Mouse (Mus musculus) megakaryocyte progenitor cell, adult 5-6 weeks (primary cell): ENCODE data around the gene Hnrnpc. TPM values are rescaled to one million over a fixed set of nuclear protein-coding genes. Genes with fewer than 3 reads are reported as not detected.

Experiments
- ATAC-seq: replicated peaks from 2 replicates; pipeline ENCODE4 v1.8.0; 2016; ENCODE audit warnings: mild to moderate bottlenecking, moderate TSS enrichment, inconsistent platforms; ENCODE audit not compliant: poor library complexity
- total RNA-seq, 2 experiments: library from RNA; stranded (forward) in 1 of 2; stranded (reverse) in 1 of 2; fragments of 157-497, 149-512 nt in 1 of 2; fragments of 200-1000 nt in 1 of 2; gene quantifications; 2 replicates each; pipeline versions ENCODE4 v1.2.3 to v1.2.4; 2015 to 2017

Hnrnpc gene
- 353 and 414 TPM in 2 replicates for total RNA-seq (2015)
- 560 and 665 TPM in 2 replicates for total RNA-seq (2017)

DNA sequence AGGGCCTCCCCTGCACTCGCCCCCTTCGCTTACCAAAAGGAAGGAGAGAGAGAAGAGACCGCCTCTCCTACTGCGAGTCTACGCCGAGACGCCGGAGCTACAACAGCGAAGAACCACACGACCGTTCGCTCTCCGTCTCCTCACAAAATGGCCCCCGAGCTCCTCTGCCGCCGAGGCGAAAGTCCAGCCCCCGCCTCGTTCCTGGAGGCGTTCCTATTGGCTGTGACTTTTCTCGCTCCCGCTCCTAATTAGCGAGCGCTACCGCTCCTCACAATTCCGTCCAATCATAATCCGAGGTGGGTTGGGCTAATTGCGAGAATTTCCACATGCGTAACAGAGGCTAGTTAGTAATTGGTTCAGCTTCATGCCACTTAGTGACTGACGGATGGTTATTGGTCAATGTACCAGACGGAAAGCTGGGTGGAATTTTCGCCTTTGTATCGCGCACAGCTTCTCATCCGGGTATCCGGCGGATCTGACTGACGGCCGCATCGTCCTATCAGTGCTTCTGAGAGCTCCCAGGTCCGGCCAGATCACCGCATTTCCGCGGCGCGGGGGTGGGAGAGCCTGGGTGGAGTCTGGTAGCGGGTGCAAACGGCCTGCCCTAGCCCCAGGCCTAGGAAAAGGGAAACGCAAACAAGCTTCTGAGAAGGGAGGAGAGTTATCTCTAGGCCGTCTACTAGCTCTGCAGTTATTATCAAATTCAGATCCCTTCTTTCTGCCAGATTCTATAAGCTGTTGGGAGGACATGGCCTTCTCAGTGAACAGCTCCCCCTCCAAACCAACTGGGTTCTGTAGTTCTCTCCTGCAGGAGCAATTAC lies at the start of gene Hnrnpc:
Gene Hnrnpc (minus strand): TSS at position 173 of the 821 bp plus-strand sequence.
- peak; percentile 86 for ATAC-seq

DNA sequence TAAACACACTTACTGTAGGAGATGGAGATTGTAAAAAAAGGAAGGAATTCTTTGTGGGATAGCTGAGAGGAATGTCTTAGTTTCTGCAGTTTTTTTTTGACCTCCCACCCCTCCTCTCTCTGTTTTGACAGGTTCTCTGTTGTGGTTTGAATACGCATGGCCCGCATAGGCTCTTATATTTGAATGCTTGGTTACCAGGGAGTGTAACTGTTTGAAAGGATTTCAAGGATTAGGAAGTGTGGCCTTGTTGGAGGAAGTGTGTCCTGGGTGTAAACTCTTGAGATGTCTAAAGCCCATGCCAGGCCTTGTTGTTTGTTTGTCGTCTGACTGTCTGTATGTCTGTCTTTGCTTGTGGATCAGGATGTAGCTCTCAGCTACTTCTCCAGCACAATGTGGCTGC lies 48.8 kb upstream of the Hnrnpc start:
- no peak for ATAC-seq

DNA sequence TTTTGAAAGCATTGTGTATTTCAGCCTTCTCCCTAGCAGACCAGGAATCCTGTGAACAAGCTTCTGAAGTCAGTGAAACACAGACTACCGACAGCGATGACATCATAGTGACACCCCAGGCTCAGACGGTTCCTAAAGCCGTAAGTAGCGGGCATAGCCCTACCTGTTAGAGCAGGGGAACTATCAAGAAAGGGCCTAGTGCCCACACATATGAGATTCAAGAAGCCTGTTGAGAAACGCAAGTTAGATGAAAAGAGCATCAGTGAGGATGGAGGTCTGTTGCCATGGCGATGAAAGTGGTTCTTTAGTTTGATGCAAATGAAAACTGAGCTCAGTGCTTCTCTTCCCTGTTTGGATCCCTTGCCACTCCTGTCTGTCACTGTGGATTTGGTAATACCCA lies 48.4 kb upstream of the Hnrnpc start:
- ATAC-seq: no peak

DNA sequence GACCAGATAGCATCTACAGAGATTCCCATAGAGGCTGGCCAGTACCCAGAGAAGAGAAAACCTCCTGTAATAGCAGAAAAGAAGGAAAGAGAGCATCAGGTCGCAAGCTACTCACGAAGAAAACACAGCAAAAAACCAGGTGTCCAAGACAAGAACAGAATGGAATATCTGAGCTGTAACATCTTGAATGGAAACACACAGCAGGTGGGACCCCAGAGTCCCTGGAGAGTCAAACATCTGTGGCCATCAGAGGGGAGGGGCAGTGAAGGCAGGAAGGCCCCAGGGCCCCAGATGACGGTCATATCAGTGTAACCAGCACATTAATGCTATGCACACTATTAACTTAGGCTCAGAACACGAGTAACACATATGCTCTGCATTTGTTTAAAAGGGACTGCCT lies 46.1 kb upstream of the Hnrnpc start:
- ATAC-seq: no peak

DNA sequence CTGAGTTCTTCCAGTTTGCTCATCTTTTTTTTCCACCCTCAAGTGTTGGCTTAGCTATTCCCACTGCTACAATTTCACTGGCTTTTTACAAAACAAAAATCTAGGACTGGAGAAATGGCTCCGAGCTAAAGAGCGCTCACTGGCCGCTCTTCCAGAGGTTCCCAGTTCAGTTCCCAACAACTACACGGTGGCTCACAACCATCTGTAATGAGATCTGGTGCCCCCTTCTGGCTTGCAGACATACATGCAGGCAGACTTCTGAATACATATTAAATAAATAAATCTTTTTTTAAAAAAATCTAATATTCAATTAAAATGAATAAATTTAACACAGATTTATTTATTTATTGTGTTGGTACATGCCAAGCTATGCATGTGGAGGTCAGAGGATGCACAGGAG lies 42.7 kb upstream of the Hnrnpc start:
- peak; percentile 42; the same call in 1 of the 2 replicates for ATAC-seq

DNA sequence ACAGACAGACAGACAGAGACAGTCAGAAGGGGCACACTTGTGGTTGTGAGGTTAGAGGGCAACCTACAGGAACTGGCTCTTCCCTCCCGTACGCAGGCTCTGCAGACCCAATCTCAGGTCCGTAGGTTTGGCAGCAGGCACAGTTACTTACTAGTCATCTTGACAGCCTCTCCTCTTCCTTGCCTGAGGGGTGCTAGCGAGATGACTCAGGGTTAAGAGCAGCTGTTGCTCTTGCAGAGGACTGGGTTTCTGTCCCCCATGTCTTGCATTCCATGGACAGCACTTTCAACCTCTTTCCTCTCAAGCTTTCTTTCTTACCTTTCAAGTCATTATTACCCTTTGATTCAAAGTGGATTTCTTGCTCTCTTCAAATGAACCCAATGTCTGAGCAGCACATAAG lies 40.3 kb upstream of the Hnrnpc start:
- no peak for ATAC-seq

DNA sequence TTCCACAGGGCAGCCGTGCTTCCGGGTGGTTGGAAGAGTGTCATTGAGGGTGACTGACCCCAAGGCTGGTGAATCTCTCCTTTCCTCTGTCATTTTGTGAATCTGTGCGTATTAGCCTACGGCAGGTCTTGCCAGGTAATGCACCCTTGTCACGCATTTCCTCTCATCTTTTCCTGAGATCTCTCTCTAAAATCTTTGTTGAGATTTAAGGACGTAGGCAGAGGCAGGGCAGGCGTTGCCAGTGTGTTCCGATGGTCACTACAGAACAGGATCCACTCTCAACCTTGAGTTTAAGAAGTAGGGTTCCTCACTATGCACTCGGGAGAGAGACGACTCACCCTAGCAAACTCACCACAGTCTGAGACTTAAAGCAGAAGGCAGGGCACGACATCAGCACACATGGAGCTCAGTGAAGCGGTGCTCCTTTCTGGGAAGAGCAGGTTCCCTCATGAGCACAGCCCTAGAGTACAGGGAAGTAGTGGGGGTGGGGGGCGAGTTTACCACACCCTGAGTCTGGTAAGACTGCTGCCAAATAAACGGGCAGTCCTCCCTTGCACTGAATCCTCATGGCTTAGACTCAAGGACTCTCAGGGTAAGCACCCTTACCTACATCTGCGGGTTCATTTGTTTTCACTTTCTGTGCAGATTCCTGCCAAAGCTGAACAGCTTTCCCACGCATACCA lies 37.8 kb upstream of the Hnrnpc start:
- ATAC-seq: peak; percentile 43

DNA sequence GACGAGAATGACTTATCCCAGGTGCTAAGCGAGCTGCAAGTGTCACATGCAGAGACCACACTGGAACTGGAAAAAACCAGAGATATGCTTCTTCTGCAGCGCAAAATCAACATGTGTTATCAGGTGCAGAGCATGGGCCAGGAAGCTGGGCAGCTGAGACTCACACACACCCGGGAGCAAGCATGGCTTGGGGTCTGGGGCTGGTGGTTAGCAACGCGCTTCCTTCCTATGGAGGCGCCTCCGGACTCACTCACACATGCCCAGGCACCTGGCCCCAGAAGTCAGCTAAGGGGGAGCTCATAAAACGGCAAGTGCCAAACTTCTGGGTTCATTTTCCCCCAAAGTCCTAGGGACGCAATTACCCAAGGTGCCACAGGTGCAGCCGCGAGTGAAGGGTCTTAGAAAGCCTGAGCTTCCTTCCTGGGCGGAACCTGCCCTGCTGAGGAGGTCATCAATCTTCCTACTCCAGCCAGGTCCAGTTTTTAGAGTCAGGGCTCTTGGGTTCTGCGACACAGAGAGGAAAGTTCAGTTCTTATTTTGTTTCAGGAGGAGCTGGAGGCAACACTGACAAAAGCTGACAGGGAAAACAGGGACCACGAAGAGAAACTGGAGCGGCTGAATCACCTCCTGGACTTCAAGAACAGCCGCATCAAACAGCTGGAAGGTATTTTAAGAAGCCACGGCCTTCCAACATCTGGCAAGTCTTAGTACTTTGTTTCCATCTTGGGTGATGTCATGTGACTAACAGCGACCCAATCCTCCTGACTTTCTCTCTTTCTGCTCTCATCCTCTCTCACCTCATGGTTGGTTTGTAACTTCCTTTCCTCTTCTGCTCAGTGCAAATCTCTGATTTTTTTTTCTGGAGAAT lies 37.0 kb upstream of the Hnrnpc start:
- peak; percentile 73 for ATAC-seq

DNA sequence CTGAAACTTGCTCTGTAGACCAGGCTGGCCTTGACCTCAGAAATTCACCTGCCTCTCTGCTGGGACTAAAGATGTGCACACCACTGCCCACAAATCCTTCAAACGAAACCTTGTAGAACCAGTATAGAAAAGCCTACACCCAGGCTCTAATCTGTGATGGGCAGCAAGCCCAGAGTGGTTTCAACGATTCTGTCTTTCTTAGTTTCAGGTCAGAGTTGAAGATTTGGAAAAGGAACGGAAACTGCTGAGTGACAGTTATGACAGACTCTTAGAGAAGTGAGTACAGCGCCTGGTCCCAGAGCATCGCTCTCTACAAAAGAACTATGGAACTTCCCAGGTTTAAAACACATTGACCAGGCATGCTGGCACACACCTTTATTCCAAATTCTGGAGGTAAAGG lies 29.8 kb upstream of the Hnrnpc start:
- peak; percentile 79 for ATAC-seq

DNA sequence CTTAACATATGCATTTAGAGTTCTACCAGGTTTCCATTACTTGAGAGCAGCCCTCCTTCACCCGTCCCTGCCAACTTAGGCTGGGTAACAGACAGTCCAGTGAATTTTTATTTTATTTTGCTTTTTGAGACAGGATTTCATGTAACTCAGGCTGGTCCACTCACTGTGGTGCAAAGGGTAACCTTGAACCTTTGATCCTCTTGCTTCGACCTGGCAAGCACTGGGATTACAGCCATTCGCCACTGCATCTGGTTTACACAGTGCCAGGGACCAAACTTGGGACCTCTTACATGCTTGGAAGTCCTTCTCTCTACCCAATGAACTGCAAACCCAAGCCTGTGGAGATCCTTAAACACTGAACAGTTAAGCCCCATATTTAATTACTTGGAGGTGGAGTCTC lies 20.8 kb upstream of the Hnrnpc start:
- no peak for ATAC-seq

DNA sequence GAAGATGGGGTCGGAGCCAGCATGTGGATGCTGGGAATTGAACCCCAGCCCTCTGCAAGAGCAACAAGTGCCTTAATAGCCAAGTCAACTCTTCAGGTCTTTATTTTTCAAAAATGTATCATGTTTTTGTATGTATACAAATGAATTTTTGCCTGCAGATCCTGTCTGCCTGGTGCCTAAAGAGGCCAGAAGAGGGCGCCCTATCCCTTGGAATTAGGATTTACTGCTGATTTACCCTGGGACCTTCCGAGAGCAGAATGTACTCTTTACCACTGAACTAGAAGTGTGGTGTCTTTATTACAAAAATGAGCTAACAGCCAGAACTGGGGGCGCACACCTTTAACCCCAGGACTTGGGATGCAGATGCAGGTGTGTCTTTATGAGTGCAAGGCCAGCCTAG lies 20.1 kb upstream of the Hnrnpc start:
- ATAC-seq: peak; percentile 79

DNA sequence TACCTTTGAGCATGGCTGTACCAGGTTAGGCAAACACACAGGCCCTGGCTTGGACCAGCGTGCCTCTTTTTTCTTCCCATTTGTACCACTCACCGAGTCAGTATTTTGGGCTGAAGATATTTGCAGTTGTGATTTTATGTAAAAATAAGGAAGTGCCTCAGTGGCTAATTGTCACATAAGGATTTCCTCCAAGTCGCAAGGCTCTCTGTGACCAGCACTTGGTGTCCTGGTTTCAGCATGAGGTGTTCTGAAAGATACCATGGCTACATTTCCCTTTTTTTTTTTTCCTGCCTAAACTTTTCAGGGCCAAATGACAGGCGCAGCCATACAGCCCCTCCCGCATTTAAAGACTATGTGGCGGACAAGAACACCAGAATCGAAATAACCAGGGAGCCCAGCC lies 16.3 kb upstream of the Hnrnpc start:
- ATAC-seq: peak; percentile 33

DNA sequence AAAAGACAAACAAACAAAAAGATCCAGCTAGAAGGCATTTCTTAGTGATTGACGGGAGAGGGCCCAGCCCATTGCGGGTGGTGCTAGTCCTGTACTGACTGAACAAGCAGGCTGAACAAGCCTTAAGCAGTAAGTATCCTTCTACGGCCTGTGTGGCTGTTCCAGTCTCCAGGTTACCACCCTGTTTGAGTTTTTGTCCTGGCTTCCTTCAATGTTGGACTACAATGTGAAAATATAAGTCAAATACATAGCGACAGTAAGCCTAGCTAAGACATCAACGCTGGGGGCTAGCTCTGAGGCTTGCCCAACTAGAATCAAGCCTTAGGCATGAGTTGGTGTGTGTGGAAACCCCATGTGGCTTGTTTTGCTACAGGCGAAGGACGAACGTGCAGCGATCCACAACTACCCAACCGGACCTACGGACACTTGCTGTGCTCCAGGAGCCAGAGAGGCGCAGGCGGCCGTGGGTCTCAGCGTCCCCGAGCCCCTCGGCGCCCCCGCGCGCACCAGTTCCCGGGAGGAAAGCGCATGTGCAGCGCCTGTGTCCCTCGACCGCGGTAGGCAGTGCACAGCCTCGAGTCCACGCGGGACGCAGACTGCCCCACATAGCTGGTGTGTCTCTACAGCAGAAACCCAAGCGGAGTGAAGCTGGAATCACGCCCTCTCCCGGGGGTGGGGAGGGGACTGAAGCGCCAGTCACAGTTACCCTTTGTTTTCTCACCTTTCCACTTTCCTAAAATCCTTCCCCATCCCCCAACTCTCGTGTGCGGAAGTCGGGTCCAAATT lies 15.2 kb upstream of the Hnrnpc start:
- peak; percentile 72 for ATAC-seq

DNA sequence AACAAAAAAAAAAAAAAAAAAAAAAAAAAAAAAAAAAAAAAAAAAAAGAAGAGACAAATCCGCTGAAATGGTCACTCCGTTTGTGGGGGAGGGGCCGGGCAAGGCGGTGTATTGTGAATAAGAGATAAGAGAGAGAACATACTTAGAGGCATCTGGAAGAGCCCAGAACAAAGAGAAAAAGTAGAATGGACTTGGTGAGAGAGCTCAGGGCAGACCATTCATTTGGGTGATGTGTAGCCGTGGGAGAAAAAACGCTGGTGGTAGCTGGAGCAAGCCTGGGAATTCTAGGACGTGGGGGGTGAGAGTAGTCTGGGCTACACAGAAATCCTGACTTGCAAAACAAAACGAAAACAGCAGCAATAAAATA lies 14.6 kb upstream of the Hnrnpc start:
- ATAC-seq: peak; percentile 44

DNA sequence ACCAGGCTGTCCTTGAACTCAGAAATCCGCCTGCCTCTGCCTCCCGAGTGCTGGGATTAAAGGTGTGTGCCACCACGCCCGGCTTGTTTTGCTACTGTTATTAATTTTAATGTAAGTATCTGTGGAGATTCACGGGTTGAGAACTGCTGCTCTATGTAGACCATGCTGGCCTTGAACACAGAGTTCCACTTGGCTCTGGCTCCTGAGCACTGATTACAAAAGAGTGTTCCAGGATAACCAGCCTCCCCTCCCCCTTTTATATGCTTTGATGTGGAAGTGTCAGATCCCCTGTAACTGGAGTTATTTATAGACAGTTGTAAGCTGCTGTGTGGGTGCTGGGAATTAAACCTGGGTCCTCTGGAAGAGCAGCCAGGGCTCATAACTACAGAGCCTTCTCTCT lies 13.4 kb upstream of the Hnrnpc start:
- no peak for ATAC-seq

DNA sequence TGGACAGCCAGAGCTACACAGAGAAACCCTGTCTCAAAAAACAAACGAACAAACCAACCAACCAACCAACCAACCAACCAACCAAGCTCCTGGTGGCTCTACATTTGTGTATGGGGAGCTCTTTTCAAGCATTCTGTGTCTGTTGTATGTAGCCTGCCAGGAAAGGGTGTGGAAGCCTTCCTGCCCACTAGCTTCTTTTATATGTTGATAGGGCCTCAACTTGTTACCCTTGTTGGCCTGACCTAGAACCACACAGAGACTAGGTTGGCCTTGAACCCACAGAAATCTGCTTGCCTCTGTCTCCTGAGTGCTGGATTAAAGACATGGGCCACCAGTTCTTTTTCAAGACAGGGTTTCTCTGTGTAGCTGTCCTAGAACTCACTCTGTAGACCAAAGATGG lies 10.3 kb upstream of the Hnrnpc start:
- ATAC-seq: no peak

DNA sequence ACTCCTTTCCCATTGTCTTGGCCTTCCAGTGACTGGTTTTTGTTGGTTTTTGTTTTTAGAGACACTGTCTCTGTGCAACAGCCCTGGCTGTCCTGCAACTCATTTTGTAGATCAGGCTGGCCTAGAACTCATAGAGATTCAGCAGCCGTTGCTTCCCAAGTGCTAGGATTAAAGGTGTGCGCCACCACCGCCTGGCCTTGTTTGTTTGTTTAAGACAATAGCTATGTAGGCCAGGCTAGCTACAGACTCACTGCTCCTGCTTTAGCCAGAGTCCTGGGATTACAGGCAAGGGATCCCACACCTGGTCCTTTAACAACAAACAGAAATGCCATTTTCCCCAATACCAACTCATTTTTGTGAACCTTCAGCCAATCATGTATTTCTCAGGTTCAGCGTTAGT lies 6.5 kb upstream of the Hnrnpc start, which contains the start of gene Rpgrip1:
Gene Rpgrip1 (plus strand): TSS at position 359 of the 400 bp plus-strand sequence.
- ATAC-seq: no peak

DNA sequence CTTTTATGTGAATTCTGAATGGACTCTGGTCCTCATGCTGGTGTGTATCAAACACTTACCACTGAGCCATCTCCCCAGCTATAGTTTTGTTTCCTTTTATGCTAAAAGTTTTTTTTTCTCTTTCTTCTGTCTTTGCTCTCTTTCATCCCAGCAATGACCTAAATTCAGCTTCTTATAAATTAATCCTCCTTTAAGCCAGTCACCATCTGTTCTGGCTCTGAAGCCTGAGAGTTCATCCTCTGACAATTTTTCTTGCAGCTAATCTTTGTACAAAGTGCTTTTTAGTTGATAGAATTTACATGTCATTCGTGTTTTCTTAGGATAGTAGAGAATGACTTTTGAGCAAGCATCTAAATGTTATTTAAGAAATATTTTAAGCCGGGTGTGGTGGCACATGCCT lies 4.2 kb upstream of the Hnrnpc start:
- no peak for ATAC-seq

DNA sequence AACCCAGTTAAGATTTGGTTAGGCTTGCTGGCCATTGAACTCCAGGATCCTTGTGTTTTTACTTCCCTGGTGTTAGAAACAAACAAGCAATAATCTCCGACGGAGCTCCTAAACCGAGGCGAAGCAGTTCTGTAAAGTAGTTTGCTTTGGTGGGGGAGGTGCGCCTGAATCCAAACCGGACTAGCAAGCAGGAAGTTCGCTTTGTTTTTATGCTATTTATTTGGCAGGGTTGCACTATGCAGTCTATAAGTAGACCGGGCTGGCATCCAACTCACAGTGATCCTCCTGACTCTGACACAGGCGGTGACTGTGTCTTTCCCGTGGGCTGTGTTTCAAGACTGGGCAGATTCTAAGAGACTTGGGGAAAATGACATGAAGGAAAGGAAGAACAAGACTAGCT lies 2.9 kb upstream of the Hnrnpc start:
- ATAC-seq: 0 out of 2 replicates have a peak, but pooled peaks have one; percentile 3

DNA sequence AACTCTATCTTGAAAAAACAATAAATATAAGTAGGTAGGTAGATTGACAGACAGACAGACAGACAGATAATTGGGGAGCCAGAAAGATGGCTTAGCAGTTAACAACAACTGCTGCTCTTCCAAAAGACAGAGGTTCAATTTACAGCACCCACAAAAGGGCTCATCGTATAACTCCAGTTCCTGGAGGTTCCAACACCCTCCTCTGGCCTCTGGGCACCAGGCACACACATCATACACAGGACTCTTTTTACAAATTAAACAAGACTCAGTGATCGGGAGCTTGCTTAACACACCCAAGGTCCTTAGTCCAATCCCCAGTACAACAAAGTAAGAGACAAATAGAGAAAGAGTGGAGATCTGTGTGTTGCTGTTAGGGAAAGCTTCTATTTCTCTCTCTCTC lies 1.5 kb upstream of the Hnrnpc start:
- ATAC-seq: no peak
